Mouse (Mus musculus) ovary, postnatal 36 days (tissue): ENCODE measurements around the gene Olfr346.

ENCODE experiments used
- DNase-seq: peaks from one replicate; pipeline ENCODE4 v3.0.0; 2022; ENCODE audit warnings: low spot score, mixed read lengths

The Olfr346 gene

GRCm38 (mm10) chr2:36685488-36685887 is at the start of gene Olfr346:
Olfr346 (plus strand) TSS chr2:36685788.
- DNase-seq: no peak

DNA sequence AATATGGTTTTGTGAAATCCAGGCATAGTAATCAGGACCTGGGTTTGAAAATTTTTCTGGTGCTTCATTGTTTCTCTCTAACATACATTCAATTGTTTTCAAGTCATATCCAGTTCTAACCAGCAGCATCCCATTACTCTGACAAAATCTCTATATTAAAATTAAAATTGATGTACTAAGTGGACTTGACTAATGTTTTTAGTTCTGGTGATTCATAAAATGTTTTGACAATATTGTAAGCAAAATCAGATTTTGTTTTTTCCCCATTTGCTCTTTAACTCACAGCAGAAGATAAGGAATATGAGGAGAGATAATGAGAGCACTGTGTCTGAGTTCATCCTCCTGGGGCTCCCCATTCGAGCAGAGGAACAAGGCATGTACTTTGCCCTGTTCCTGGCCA is 45.8 kb upstream of the Olfr346 start, which contains the start of gene Olfr345:
Olfr345 (plus strand) TSS at position 301 of the 400 bp plus-strand sequence.
- no peak for DNase-seq

DNA sequence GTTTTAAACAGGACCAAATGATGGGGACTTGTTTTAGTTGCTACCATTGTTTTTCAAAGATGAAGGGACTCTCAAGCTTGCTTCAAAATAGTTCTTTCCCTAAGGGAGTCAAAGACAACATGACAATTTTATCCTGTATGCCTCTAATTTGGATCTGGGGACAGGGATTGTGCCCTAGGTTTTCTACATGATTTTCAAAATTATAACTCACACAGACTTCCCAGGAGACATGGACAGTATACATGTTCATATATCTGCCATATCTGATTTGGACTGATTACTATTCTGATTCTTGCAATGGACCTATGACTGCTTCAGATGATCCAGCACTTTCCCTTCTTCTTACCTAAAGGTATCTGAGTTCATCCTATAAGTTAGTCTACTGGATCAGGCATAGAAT is 46.0 kb downstream of the Olfr346 start, which contains the start of gene Olfr347:
Olfr347 (plus strand) TSS at position 301 of the 400 bp plus-strand sequence.
- DNase-seq: no peak

DNA sequence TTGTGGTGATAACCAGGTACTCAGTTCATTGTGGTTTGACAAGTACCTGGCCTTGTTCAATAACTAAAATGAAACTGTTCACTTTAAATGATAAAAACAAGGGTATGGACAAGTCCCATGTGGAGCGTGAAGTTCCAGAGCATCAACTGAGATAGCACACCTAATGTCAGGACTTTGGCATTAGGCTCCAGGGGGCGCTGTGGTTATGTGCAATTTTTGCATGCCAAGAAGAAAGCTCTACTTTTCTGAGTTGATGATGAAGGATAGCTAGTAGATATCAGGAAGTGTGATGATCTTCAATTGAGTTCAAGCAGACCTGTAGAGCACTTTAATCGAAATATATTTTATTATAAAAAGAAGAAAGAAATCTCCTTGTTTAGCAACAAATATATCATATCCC is 50.6 kb downstream of the Olfr346 start:
- DNase-seq: no peak
